Mouse (Mus musculus): ENCODE results near the gene Tlk1.

Tlk1 gene

GRCm38 (mm10) chr2:70682324-70682723, 143.2 kb downstream of the Tlk1 start:
- DNase-seq = no peak

GRCm38 (mm10) chr2:70673445-70674126, 151.9 kb downstream of the Tlk1 start:
- DNase-seq = no peak

DNA sequence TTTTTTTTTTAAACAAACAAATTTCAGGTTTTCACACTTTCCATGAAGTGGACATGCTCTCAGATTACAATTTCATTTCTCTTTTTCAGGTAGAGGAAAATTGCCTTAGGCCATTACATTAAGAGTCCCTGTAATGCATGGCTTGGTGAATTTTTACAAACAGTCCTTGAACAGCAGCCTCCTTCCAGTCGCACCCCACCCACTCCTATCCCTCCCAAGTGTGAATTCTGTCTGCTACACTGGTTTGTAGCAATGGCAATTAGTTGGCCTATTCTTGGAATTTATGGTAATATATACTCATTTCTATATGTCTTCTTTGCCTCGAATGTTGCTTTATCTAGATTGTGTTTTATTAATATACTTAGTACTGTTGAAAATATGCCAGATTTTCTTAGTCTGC, 153.1 kb downstream of the Tlk1 start:
- no peak for DNase-seq

DNA sequence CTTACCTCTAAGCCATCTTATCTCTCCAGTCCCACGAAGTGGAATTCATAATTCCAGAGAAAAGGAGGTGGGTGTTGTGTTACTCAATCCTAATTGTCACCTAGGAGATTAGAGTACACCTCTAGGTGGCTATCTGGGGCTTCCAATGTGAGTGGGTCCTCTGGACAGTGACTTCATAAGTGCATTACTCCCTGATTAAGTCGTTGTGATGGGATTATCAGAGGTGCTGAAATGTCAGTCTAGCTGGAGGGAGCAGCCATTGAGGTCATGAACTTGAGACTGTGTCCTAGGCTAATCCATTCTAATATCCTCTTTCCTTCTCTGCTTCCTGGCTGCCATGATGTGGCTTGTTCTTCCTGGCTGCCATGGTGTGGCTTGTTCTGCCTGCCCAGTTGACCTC, 155.6 kb downstream of the Tlk1 start:
- no peak for DNase-seq

- no peak for DNase-seq
Observed at GRCm38 (mm10) chr2:70669241-70669640, 156.3 kb downstream of the Tlk1 start.

DNA sequence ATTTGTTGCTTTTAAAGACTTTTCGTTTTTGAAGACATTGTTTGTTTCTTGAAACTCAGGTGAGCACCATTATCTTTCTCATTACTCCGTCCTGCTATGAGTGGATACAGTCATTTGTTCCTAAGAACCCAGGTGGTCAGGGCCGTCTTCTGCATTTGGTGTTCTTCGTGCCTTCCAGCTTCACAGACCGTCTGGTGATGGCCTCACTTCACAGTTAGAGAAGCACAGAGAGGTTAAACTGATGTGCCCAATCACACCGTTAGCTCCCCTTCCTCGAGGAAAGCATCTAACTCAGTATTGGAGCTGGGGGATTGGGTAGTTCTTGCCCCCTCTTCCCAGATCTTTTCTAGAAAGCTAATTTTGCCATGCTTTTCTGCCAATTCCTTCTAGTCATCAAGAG, 158.5 kb downstream of the Tlk1 start:
- no peak for DNase-seq

DNA sequence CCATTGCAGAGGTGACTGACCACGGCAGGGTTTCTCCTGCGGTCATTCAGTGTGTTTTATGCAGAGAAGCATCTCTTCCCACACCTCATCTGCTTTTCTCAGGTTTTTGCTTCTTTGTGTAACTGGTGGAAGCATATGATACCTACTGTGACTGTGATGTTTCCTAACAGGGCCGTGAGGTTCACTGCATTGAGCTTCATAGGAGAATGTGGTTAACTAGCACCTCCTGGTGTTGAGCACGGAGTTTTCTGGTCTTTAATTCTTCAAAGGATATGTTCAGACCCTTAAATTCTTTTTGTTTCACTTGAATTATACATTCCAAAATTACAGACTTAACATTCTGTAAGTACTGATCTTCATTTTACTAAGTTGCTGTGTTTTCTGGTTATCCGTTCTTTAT, 161.8 kb downstream of the Tlk1 start:
- DNase-seq = no peak
